Mouse (Mus musculus) lung, postnatal 0 days (tissue): ENCODE measurements around the gene 1700028K03Rik. TPM values are rescaled to one million over a fixed set of nuclear protein-coding genes. Genes with fewer than 3 reads are reported as not detected.

ENCODE experiments used
- ATAC-seq: fragments of 200-750 bp; cut with Nextera tagmentation; 2 replicates; pipeline ENCODE4 v1.8.0; 2017; ENCODE audit warnings: moderate library complexity
- DNase-seq: peaks from one replicate; pipeline ENCODE4 v3.0.0-alpha.2; 2016; ENCODE audit warnings: low spot score
- H3K27ac ChIP-seq: fragments of 300-500 bp; sonication (generic); 2 replicates; pipeline ENCODE4 v1.5.1; 2014; ENCODE audit warnings: antibody characterized with exemption, mild to moderate bottlenecking, low read length, mixed read lengths
- H3K27me3 ChIP-seq: fragments of 300-500 bp; sonication (generic); replicated peaks from 2 replicates; pipeline ENCODE4 v1.6.1; 2014; ENCODE audit warnings: low read length, mixed read lengths; ENCODE audit not compliant: insufficient read depth
- H3K36me3 ChIP-seq: fragments of 300-500 bp; sonication (generic); 2 replicates; pipeline ENCODE4 v1.6.1; 2014; ENCODE audit warnings: low read length, mixed read lengths; ENCODE audit not compliant: insufficient read depth
- H3K4me1 ChIP-seq: fragments of 300-500 bp; sonication (generic); 2 replicates; pipeline ENCODE4 v1.6.1; 2014; ENCODE audit warnings: antibody characterized with exemption, low read depth, low read length, mixed read lengths; ENCODE audit not compliant: insufficient read depth
- H3K4me2 ChIP-seq: fragments of 300-500 bp; sonication (generic); replicated peaks from 2 replicates; pipeline ENCODE4 v1.6.1; 2014; ENCODE audit warnings: low read depth, mild to moderate bottlenecking, low read length, moderate library complexity, mixed read lengths
- H3K4me3 ChIP-seq: fragments of 300-500 bp; sonication (generic); 2 replicates; pipeline ENCODE4 v1.5.1; 2014; ENCODE audit warnings: low read depth, low read length
- H3K9ac ChIP-seq: fragments of 300-500 bp; sonication (generic); replicated peaks from 2 replicates; pipeline ENCODE4 v1.6.1; 2014; ENCODE audit warnings: low read depth, mild to moderate bottlenecking
- H3K9me3 ChIP-seq: fragments of 300-500 bp; sonication (generic); 2 replicates; pipeline ENCODE4 v1.6.1; 2016; ENCODE audit warnings: low read length, mixed read lengths
- CTCF ChIP-seq: IDR thresholded peaks from 2 replicates; pipeline ENCODE4 v1.5.1; 2016; ENCODE audit warnings: antibody characterized with exemption, mild to moderate bottlenecking
- EP300 ChIP-seq: IDR thresholded peaks from 2 replicates; pipeline ENCODE4 v1.6.1; 2016; ENCODE audit warnings: antibody characterized with exemption, mild to moderate bottlenecking, control low read depth
- WGBS: fragments of 180-500 bp; shearing (Covaris S2); extraction: QIAGEN DNeasy Blood & Tissue Kit; methylation state at CpG from one replicate; pipeline ENCODE4 v1.1.7; 2014; 5-methylcytosine and 5-hydroxymethylcytosine counted together
- polyA plus RNA-seq: library from polyadenylated mRNA; unstranded; fragments of >200 nt; fragmentation: Nextera tagmentation; extraction: Ambion mirVana; gene quantifications from 2 replicates; pipeline ENCODE4 v1.2.1, GENCODE M21; 2015

1700028K03Rik gene
- polyA plus RNA-seq, 1 experiment from 2014 or later, result 0.18 TPM

GRCm38 (mm10) chr5:107554336-107554735 lies 19.8 kb downstream of the 1700028K03Rik start:
- DNase-seq (no peak), ATAC-seq (no peak)
- no peak overlapping the region for H3K4me2 ChIP-seq
- no peak overlapping the region for H3K4me3 ChIP-seq
- no peaks in the 10 kb centered on the region for H3K9me3 ChIP-seq
- 63% methylated on average over 5 of the region's 5 CpGs for WGBS
- no peak overlapping the region for H3K9ac ChIP-seq
- no peaks in the 10 kb centered on the region for H3K4me1 ChIP-seq
- peaks cover 2% of the 10 kb centered on the region; the same call in 1 of the 2 replicates for H3K36me3 ChIP-seq
- no peaks in the 10 kb centered on the region for H3K27me3 ChIP-seq
- no peak overlapping the region for H3K27ac ChIP-seq
- no peak for TF ChIP-seq CTCF
- TF ChIP-seq EP300, result no peak

GRCm38 (mm10) chr5:107556969-107557368 lies 22.5 kb downstream of the 1700028K03Rik start:
- 41% methylated on average over 3 of the region's 3 CpGs for WGBS
- H3K27ac ChIP-seq, result no peak overlapping the region
- no peak for TF ChIP-seq CTCF
- no peak for ATAC-seq
- H3K36me3 ChIP-seq, result peaks cover 6% of the 10 kb centered on the region
- H3K9me3 ChIP-seq, result no peaks in the 10 kb centered on the region
- no peak overlapping the region for H3K4me3 ChIP-seq
- H3K27me3 ChIP-seq, result no peaks in the 10 kb centered on the region
- H3K9ac ChIP-seq, result no peak overlapping the region
- no peak overlapping the region for H3K4me2 ChIP-seq
- DNase-seq, result no peak
- H3K4me1 ChIP-seq, result no peaks in the 10 kb centered on the region

GRCm38 (mm10) chr5:107569148-107569547 lies 34.6 kb downstream of the 1700028K03Rik start:
- no peak for TF ChIP-seq CTCF
- TF ChIP-seq EP300, result no peak
- Histone ChIP-seq H3K4me2 (no peak overlapping the region), H3K4me1 (no peaks in the 10 kb centered on the region), H3K4me3 (no peak overlapping the region), H3K36me3 (0 out of 2 replicates have a peak, but pooled peaks cover 3% of the 10 kb centered on the region), H3K27ac (no peak overlapping the region), H3K9me3 (no peaks in the 10 kb centered on the region), H3K9ac (no peak overlapping the region), H3K27me3 (no peaks in the 10 kb centered on the region)
- WGBS, result 98% methylated on average over 9 of the region's 9 CpGs
- DNase-seq (no peak), ATAC-seq (no peak)

DNA sequence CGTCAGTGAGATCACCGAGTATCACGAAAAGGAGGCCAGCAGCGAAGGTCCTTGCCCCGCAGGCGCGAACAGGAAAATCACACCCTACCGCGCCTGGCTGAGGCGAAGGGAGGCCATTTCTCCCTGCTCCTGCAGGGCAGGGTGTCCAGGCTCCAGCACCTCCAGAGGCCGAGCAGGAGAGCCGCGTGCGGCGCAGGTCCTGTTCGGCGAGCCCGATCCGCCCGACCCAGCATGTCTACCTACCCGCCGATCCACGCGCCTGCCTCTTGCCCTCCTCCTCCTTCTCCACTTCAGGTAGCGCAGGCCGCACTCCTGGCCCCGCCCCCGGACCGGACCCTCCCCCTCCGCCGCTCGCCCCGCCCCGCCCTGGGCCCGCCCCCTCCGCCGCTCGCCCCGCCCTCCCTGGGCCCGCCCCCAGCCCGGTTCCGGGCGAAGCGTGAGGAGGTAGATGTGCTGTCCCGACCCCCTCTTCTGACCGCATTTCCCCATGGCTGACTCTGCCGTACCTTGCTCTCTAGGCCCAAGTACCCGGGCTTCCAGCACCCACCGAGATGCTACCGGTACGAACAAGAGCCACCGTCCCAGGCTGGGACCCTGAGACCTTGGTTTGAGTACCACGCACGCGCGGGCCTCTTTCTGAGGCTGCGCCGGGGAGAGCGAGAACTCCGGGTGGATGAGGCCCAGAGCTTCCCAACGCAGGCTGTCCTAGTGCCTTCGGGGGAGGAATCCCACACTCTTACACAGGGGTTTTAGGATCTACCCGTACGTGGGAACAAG lies 63.0 kb downstream of the 1700028K03Rik start, which contains the start of the genes Rpap2 and Glmn:
TSS of gene Rpap2 (plus strand) at position 73 of the 777 bp plus-strand sequence.
TSS of gene Glmn (minus strand) at position 588 of the 777 bp plus-strand sequence.
- Histone ChIP-seq H3K4me1 (no peaks in the 10 kb centered on the region), H3K4me3 (peak within 1 kb of the TSS; percentile 74), H3K36me3 (no peaks in the 10 kb centered on the region), H3K27me3 (no peaks in the 10 kb centered on the region), H3K9me3 (no peaks in the 10 kb centered on the region), H3K27ac (peak within 1 kb of the TSS; percentile 82), H3K9ac (peak within 1 kb of the TSS; percentile 59), H3K4me2 (peak within 1 kb of the TSS; percentile 74)
- WGBS, result under 1% methylated on average over 38 of the region's 64 CpGs
- DNase-seq (peak; percentile 92), ATAC-seq (peak; percentile 96)
- no peak for TF ChIP-seq EP300
- peak; percentile 35; the same call in 1 of the 2 replicates for TF ChIP-seq CTCF

DNA sequence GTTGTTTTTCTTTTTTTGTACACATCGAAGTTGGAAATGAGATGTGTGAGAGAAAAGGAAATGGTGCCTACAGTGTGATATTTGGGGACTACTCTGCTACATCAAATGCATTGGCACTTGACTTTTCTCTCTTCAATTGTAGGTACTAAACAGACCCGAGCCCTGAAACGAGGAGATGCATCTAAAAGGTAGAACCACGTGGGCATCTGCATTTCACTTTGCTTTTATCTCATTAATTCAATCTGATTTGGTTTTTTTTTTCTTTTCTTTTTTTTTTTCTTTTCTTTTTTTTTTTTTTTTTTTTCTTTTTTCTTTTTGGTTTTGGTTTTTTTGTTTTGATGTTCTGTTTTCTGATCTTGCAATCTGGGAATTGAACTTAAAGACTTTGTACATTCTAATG lies 63.9 kb downstream of the 1700028K03Rik start:
- Histone ChIP-seq H3K36me3 (no peaks in the 10 kb centered on the region), H3K4me3 (peak overlapping the region; percentile 74; the same call in 1 of the 2 replicates), H3K9ac (no peak overlapping the region), H3K4me2 (peak overlapping the region; percentile 74), H3K27ac (no peak overlapping the region), H3K4me1 (no peaks in the 10 kb centered on the region), H3K9me3 (no peaks in the 10 kb centered on the region), H3K27me3 (no peaks in the 10 kb centered on the region)
- ATAC-seq (no peak), DNase-seq (no peak)
- 20% methylated on average over 4 of the region's 4 CpGs for WGBS
- TF ChIP-seq EP300 (no peak), CTCF (no peak)

Other genes starting within 250 kb of the 1700028K03Rik start
- gene Tgfbr3, start 245.1 kb upstream of the 1700028K03Rik start, polyA plus RNA-seq, result 21.4 and 21.5 TPM in 2 replicates
- 1.5 and 1.6 TPM in 2 replicates for gene Brdt, start 203.6 kb upstream of the 1700028K03Rik start, polyA plus RNA-seq
- gene Ephx4, start 132.0 kb upstream of the 1700028K03Rik start, polyA plus RNA-seq, result 1.2 and 1.6 TPM in 2 replicates
- not detected in 2 replicates for gene Lpcat2b, start 103.2 kb upstream of the 1700028K03Rik start, polyA plus RNA-seq
- 2.1 and 2.4 TPM in 2 replicates for gene Btbd8, start 96.7 kb upstream of the 1700028K03Rik start, polyA plus RNA-seq
- 0.11 and 0.19 TPM in 2 replicates for gene Gm42669, start 27.1 kb upstream of the 1700028K03Rik start, polyA plus RNA-seq
- gene Rpap2, start 62.7 kb downstream of the 1700028K03Rik start, polyA plus RNA-seq, result 11.4 and 12.5 TPM in 2 replicates
- 12.1 and 12.7 TPM in 2 replicates for gene Glmn, start 63.2 kb downstream of the 1700028K03Rik start, polyA plus RNA-seq
- 0.08 TPM in 2 replicates for gene Gfi1, start 191.3 kb downstream of the 1700028K03Rik start, polyA plus RNA-seq